Mouse (Mus musculus): ENCODE data around the gene Sergef. TPM values are rescaled to one million over a fixed set of nuclear protein-coding genes. Genes with fewer than 3 reads are reported as not detected.

Sergef gene
- total RNA-seq, 2 experiments from 2014 or later: 3.9 to 4.6 TPM

GRCm38 (mm10) chr7:46540616-46541015 lies 99.0 kb downstream of the Sergef start:
- no peak for DNase-seq

- DNase-seq: no peak
These were observed 103.0 kb downstream of the Sergef start for GRCm38 (mm10) chr7:46536456-46537097.

- peak; percentile 36 for DNase-seq
These were observed 104.2 kb downstream of the Sergef start for GRCm38 (mm10) chr7:46535429-46535799.

- DNase-seq: no peak
These were observed 104.7 kb downstream of the Sergef start for GRCm38 (mm10) chr7:46534767-46535428.

- no peak for DNase-seq
These were observed 106.1 kb downstream of the Sergef start for GRCm38 (mm10) chr7:46533518-46533917.

GRCm38 (mm10) chr7:46531345-46531744 lies 108.3 kb downstream of the Sergef start:
- no peak for DNase-seq

GRCm38 (mm10) chr7:46529930-46530329 lies 109.7 kb downstream of the Sergef start:
- no peak for DNase-seq

GRCm38 (mm10) chr7:46529259-46529658 lies 110.3 kb downstream of the Sergef start:
- DNase-seq: no peak

- no peak for DNase-seq
These were observed 112.9 kb downstream of the Sergef start for GRCm38 (mm10) chr7:46526665-46527154.

GRCm38 (mm10) chr7:46523215-46523614 lies 116.4 kb downstream of the Sergef start:
- DNase-seq: no peak

- DNase-seq: no peak
These were observed 117.8 kb downstream of the Sergef start for GRCm38 (mm10) chr7:46521794-46522193.

- DNase-seq: no peak
These were observed 120.5 kb downstream of the Sergef start for GRCm38 (mm10) chr7:46519148-46519547.

GRCm38 (mm10) chr7:46517158-46517557 lies 122.4 kb downstream of the Sergef start:
- DNase-seq: no peak

- DNase-seq: no peak
These were observed 123.6 kb downstream of the Sergef start for GRCm38 (mm10) chr7:46515960-46516359.

GRCm38 (mm10) chr7:46514981-46515380 lies 124.6 kb downstream of the Sergef start:
- DNase-seq: no peak

GRCm38 (mm10) chr7:46513562-46513961 lies 126.0 kb downstream of the Sergef start:
- no peak for DNase-seq

GRCm38 (mm10) chr7:46512792-46513191 lies 126.8 kb downstream of the Sergef start:
- no peak for DNase-seq

- no peak for DNase-seq
These were observed 128.8 kb downstream of the Sergef start for GRCm38 (mm10) chr7:46510806-46511205.

GRCm38 (mm10) chr7:46509391-46510310 lies 130.0 kb downstream of the Sergef start:
- no peak for DNase-seq

- DNase-seq: no peak
These were observed 130.9 kb downstream of the Sergef start for GRCm38 (mm10) chr7:46508590-46509318.

GRCm38 (mm10) chr7:46504157-46504556 lies 135.4 kb downstream of the Sergef start:
- DNase-seq: no peak

GRCm38 (mm10) chr7:46502650-46503049 lies 137.0 kb downstream of the Sergef start:
- no peak for DNase-seq

Measured in gastrocnemius, postnatal 25 days (tissue).